Mouse (Mus musculus): ENCODE measurements around the gene Sestd1.

DNA sequence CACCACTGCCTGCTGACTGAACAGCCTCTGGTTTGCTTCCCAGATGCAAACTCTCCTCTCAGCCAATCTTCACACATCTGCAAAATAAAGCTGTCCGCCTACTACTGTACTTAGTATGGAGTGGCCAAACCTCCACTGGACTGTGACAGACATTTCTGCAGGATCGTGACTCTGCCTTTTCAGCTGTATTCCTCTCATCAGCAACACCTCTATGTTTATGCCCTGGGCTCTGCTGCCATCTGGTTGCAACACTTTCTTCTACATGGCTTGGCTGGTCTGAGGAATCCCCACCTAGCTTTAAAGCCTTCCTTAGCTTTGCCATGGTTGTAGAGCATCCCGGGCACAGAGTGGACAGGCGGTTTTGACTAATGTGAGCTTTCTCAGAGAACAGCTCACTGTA, 20.3 kb downstream of the Sestd1 start:
- TF ChIP-seq POLR2A (IDR thresholded peaks at IDR 0.05; ENCODE audit: insufficient read depth, low read depth, low read length) (no peak), CTCF (IDR thresholded peaks at IDR 0.05; ENCODE audit: insufficient read depth, low read depth, low read length) (no peak)

Measured in olfactory bulb, adult 2 months (tissue).